Mouse (Mus musculus) NIH3T3 (cell line): Measurements from ENCODE around the gene Prkg1.

Source experiments
- DNase-seq: peaks from one replicate; pipeline ENCODE4 v3.0.0-alpha.2; 2012; ENCODE audit warnings: low read depth

Prkg1 gene

GRCm38 (mm10) chr19:31147457-31147856, 617.4 kb downstream of the Prkg1 start:
- no peak for DNase-seq

GRCm38 (mm10) chr19:31146156-31146555, 618.7 kb downstream of the Prkg1 start:
- DNase-seq, result no peak

GRCm38 (mm10) chr19:31141905-31142304, 622.9 kb downstream of the Prkg1 start:
- no peak for DNase-seq

- peak; percentile 57 for DNase-seq
These were observed 628.5 kb downstream of the Prkg1 start for GRCm38 (mm10) chr19:31136316-31136715.

DNA sequence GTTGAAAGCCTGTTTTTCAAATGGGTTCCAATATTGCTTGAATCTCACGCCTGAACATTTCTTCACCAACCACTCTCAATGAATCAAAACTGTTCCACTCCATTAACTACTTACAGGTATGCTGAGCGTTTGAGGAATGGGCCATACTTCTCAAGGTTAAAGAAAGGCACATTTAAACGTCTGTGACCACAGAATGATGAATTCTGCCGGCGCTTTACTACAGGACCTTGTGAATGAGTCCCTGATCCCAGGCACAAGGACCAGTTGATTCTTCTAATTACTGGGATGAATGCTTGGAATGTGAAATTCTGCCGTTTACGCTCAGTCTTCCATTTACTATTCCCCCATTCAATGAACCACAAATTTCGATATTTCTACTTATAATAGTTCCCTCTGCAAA, 632.2 kb downstream of the Prkg1 start:
- DNase-seq, result no peak

DNA sequence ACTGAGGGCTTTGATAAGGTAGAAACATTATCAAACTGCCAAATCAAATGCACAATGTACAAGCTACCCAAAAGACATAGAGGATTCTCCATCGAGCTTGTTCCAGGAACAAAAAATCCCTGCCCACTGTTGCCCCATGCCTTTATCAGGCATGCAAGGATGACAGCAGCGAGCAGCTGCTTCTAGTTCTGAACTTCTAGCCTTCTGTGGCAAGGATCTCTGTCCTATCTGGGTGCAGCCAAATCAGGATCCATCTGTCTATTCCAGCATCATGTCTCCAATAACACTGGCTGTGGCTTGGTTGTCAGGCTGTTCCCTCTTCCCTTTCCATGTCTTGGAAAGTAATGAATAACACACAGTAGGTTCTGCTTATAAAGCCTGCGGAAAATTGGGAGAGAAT, 640.2 kb downstream of the Prkg1 start:
- no peak for DNase-seq

- peak; percentile 51 for DNase-seq
These were observed 650.1 kb downstream of the Prkg1 start for GRCm38 (mm10) chr19:31114690-31115089.

DNA sequence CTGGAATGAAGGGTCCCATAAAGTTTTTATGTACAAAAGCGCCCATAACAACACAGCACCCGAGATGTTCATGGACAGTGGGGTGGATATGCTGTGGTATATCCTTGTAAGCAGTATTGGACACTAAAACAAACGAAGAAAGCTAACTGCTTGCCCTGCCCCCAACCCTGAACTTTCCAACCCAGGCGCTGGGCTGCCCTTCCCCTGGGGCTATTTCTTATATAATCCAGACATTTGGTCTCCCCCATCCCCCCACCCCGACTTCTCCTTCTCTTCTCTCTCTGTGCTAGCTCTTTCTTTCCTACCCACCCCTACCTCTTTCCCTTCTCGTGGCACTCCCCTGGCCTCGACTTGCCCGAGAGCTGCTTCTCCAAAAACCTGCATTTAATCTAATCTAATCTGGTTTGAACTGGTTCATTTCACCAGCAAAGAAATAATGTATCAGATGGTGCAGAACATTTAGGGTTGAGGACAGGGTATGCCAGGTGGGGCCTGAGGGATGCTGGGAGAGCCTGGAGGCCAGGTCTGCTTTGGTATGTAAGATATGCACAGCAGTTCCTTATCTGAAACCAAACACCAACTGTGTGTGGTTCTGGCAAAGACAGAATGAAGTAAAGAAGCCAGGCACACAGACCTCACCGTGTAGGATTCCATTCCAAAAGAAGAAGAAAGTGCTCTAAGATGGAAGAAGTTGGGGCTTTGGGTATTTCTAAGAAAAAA, 657.8 kb downstream of the Prkg1 start:
- DNase-seq, result no peak

GRCm38 (mm10) chr19:31106036-31106435, 658.8 kb downstream of the Prkg1 start:
- no peak for DNase-seq

DNA sequence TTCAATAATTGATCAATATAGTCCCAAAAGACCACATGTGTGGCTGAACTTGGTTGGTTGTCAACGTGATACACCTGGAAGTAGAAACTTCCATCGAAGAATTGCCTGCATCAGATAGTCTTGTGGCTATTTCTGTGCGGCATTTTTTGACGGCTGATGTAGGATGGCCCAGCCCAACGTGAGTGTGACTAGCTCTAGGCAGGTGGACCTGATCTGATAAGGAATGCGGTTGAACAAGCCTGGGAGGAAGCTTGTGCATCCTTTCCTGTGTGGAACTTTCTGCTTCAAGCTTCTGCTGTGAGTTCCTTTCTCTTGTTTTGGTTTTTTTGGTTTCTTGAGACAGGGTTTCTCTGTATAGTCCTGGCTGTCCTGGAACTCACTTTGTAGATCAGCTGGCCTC, 660.1 kb downstream of the Prkg1 start:
- DNase-seq, result no peak

GRCm38 (mm10) chr19:31099369-31099768, 665.5 kb downstream of the Prkg1 start:
- no peak for DNase-seq

- DNase-seq, result no peak
These were observed 667.0 kb downstream of the Prkg1 start for GRCm38 (mm10) chr19:31097857-31098256.

GRCm38 (mm10) chr19:31083761-31084160, 681.1 kb downstream of the Prkg1 start:
- no peak for DNase-seq

DNA sequence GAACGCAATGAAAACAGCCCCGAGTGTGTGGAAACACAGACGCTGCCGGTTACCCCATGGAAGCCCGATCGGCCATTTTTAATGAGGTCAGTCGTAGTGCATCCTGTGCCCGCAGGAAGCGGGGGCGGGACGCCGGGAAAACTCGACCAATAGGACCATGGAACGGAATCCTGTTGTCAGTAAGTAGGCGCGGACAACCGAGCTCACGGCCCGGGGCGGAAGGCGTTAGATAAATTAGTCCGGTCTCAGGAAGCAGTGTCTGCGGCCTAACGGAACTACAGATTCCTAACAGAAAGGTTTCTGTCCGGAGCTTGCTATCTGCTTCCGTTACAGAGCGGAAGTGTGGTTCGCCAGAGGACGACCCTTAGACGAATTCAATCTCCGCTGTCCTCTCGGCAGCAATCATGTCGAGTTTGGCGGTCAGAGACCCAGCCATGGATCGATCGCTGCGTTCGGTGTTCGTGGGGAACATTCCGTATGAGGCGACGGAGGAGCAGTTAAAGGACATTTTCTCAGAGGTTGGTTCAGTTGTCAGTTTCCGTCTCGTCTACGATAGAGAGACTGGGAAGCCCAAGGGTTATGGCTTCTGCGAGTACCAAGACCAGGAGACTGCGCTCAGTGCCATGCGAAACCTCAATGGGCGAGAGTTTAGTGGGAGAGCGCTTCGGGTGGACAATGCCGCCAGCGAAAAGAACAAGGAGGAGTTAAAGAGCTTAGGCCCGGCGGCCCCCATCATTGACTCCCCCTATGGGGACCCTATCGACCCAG, 682.0 kb downstream of the Prkg1 start, which contains the start of gene Cstf2t:
TSS of gene Cstf2t (plus strand) at position 176 of the 768 bp plus-strand sequence.
- peak; percentile 100 for DNase-seq

GRCm38 (mm10) chr19:31082226-31082625, 682.6 kb downstream of the Prkg1 start:
- DNase-seq, result no peak

DNA sequence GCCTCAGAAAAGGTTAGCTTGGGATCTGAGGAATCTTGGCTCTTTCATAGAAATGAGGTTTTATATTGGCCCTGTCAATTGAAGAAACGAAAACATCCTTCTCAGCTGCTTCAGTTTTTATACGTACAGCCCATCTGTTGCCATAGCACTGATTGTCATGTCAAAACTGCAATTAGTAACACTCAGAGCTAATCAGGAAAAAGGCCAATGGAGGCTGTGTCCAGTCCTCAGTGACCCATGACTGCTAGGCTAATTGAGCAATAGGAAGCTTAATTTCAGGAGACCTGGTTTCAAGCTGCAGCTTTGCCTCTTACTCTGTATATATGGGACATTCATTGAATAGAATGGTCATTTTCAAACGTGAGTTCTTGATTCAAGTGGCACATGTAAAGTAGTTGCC, 686.6 kb downstream of the Prkg1 start:
- no peak for DNase-seq

DNA sequence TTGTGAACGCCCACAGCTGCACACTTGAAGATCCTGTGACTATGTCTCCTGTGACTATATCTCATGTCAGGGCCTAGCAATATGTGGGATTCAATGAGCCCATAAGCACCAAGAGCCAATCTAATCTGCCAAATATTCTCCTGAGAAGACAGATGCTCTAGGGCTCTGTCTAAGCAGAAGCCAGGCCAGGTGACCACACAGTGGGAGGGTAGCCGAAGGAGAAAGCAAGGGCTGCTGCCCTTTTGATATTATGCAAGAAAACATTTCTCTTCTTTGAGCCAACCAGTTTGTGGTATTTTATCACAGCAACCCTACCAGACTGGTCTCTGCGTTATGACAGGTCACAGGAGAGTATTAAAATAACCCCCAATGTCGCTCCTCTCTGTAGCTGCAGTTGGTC, 688.7 kb downstream of the Prkg1 start:
- DNase-seq, result no peak

DNA sequence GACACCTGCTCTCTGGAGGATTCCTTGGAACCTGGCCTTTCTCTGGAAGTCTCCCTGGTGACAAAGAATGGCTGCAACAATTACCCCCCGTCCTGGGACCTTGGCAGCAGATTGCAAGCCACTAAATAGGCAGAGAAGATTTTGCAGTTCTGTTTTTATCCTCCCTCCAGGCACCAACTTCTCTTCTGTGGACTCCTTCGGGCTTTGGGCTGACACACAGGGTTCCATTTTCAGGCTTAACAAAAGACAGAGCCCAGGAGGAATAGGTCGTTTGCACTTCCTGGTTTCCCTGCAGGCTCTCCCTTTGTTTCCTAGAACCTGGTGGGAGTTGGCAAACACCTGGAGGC, 690.1 kb downstream of the Prkg1 start:
- no peak for DNase-seq

GRCm38 (mm10) chr19:31073959-31074716, 690.7 kb downstream of the Prkg1 start:
- DNase-seq, result no peak

DNA sequence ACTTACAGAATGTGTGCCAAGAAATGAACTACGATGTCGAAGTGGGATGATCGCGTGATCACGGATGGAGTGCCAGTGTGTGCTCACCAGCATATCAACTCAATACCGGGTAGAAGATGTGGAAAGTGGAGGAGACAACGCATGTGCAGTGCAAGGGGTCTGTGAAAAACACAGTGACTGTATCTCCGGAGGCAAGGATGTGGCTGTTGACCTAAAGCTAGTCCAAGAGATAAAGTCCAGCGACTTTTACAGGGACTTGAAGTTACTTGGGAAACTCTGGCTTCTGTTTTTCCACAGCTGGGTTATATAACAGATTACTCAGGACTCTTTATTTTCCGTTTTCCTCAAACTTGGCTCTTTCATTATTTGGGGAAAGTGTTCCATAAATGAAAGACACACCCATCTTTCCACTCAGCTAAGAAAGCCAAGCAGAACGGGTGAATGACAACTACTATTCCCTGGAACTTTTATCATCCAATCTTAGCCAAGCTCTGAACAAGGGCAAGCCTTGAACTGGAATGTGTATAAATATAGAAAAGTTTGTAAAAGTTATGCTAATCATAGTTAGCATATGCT, 699.5 kb downstream of the Prkg1 start:
- peak; percentile 9 for DNase-seq

DNA sequence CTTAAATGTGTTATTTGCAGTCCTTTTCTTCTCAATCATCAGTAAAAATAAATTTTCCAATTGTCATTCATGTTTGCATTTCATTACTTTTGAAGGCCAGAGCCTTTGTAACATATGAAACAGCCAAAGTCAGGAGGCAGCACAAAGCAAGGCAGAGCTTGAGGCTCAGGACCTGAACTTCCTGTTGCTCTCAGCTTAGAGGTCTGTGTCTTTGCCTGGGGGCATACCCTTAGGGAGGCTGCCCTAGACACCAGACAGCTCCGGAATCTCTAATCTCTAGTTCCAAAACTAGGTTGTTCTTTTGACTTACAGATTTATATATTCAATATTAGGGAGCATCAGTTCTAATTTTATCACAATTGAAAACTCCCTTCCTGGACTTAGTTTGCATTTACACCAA, 700.1 kb downstream of the Prkg1 start:
- no peak for DNase-seq

GRCm38 (mm10) chr19:31046601-31047000, 718.2 kb downstream of the Prkg1 start:
- DNase-seq, result peak; percentile 9
